Mouse (Mus musculus) kidney, embryonic 16.5 days (tissue): ENCODE measurements around the gene Dock11. TPM values are rescaled to one million over a fixed set of nuclear protein-coding genes. Genes with fewer than 3 reads are reported as not detected.
A peak's percentile ranks its signal among the peaks of the same experiment; 100 is the strongest.

Experiments used
- ATAC-seq: fragments of 200-750 bp; cut with Nextera tagmentation; 2 replicates; pipeline ENCODE4 v1.8.0; 2017; ENCODE audit warnings: moderate TSS enrichment; ENCODE audit not compliant: low FRiP score, low TSS enrichment
- H3K27ac ChIP-seq: fragments of 300-500 bp; sonication (generic); 2 replicates; pipeline ENCODE4 v1.5.1; 2014; ENCODE audit warnings: low read length
- H3K27me3 ChIP-seq: fragments of 300-500 bp; sonication (generic); 2 replicates; pipeline ENCODE4 v1.6.1; 2014; ENCODE audit warnings: low read length, control low read depth, mixed read lengths; ENCODE audit not compliant: insufficient read depth
- H3K36me3 ChIP-seq: fragments of 300-500 bp; sonication (generic); 2 replicates; pipeline ENCODE4 v1.6.1; 2014; ENCODE audit warnings: low read length, control low read depth, mixed read lengths; ENCODE audit not compliant: insufficient read depth
- H3K4me1 ChIP-seq: fragments of 300-500 bp; sonication (generic); 2 replicates; pipeline ENCODE4 v1.6.1; 2014; ENCODE audit warnings: low read length, control low read depth, mixed read lengths; ENCODE audit not compliant: insufficient read depth
- H3K4me2 ChIP-seq: fragments of 300-500 bp; sonication (generic); replicated peaks from 2 replicates; pipeline ENCODE4 v1.6.1; 2014; ENCODE audit warnings: low read depth, low read length
- H3K4me3 ChIP-seq: fragments of 300-500 bp; sonication (generic); 2 replicates; pipeline ENCODE4 v1.5.1; 2014; ENCODE audit warnings: mild to moderate bottlenecking, low read length
- H3K9ac ChIP-seq: fragments of 300-500 bp; sonication (generic); replicated peaks from 2 replicates; pipeline ENCODE4 v1.6.1; 2014; ENCODE audit warnings: low read length
- H3K9me3 ChIP-seq: fragments of 300-500 bp; sonication (generic); 2 replicates; pipeline ENCODE4 v1.6.1; 2016; ENCODE audit warnings: low read length, control low read depth
- WGBS: fragments of 180-500 bp; shearing (Covaris S2); extraction: QIAGEN DNeasy Blood & Tissue Kit; methylation state at CpG from one replicate; pipeline ENCODE4 v1.1.7; 2014; 5-methylcytosine and 5-hydroxymethylcytosine counted together
- polyA plus RNA-seq: library from polyadenylated mRNA; unstranded; fragments of >200 nt; fragmentation: Nextera tagmentation; extraction: Ambion mirVana; gene quantifications from 2 replicates; pipeline ENCODE4 v1.2.1, GENCODE M21; 2015

Dock11 gene
- 10.9 and 12.0 TPM in 2 replicates for polyA plus RNA-seq

- WGBS = 17% methylated on average over 25 of the region's 38 CpGs
- Histone ChIP-seq H3K9me3 (no peaks in the 10 kb centered on the region), H3K27me3 (no peaks in the 10 kb centered on the region), H3K36me3 (no peaks in the 10 kb centered on the region), H3K4me3 (peak within 1 kb of the TSS; percentile 62), H3K27ac (peak within 1 kb of the TSS; percentile 38), H3K4me1 (0 out of 2 replicates have a peak, but pooled peaks cover 2% of the 10 kb centered on the region), H3K4me2 (peak within 1 kb of the TSS; percentile 67), H3K9ac (peak within 1 kb of the TSS; percentile 73)
- peak; percentile 92 for ATAC-seq
Measured at GRCm38 (mm10) chrX:35888087-35888895, at the start of gene Dock11. Gene Dock11 (plus strand): TSS chrX:35888832.

- H3K27me3 ChIP-seq = no peaks in the 10 kb centered on the region
- H3K4me3 ChIP-seq = no peak overlapping the region
- 74% methylated on average over 1 of the region's 1 CpGs for WGBS
- H3K9ac ChIP-seq = no peak overlapping the region
- H3K9me3 ChIP-seq = no peaks in the 10 kb centered on the region
- H3K4me1 ChIP-seq = no peaks in the 10 kb centered on the region
- ATAC-seq = no peak
- H3K36me3 ChIP-seq = no peaks in the 10 kb centered on the region
- no peak overlapping the region for H3K27ac ChIP-seq
- H3K4me2 ChIP-seq = no peak overlapping the region
Measured at GRCm38 (mm10) chrX:35879703-35880102, 8.9 kb upstream of the Dock11 start.

- Histone ChIP-seq H3K9ac (peak overlapping the region; percentile 73), H3K4me3 (peak overlapping the region; percentile 62), H3K36me3 (no peaks in the 10 kb centered on the region), H3K27ac (peak overlapping the region; percentile 38), H3K27me3 (no peaks in the 10 kb centered on the region), H3K9me3 (no peaks in the 10 kb centered on the region), H3K4me2 (peak overlapping the region; percentile 67), H3K4me1 (0 out of 2 replicates have a peak, but pooled peaks cover 2% of the 10 kb centered on the region)
- WGBS = 31% methylated on average over 33 of the region's 58 CpGs
- peak; percentile 47; the same call in 1 of the 2 replicates for ATAC-seq
Measured at GRCm38 (mm10) chrX:35888945-35889799, 540 bp downstream of the Dock11 start.

GRCm38 (mm10) chrX:35889800-35890106 is 1.1 kb downstream of the Dock11 start:
- peak overlapping the region; percentile 62 for H3K4me3 ChIP-seq
- no peaks in the 10 kb centered on the region for H3K9me3 ChIP-seq
- H3K9ac ChIP-seq = peak overlapping the region; percentile 73
- ATAC-seq = peak; percentile 5; the same call in 1 of the 2 replicates
- no peak overlapping the region for H3K27ac ChIP-seq
- peak overlapping the region; percentile 67 for H3K4me2 ChIP-seq
- H3K4me1 ChIP-seq = 0 out of 2 replicates have a peak, but pooled peaks cover 2% of the 10 kb centered on the region
- H3K36me3 ChIP-seq = no peaks in the 10 kb centered on the region
- WGBS = 13% methylated on average over 7 of the region's 8 CpGs
- H3K27me3 ChIP-seq = no peaks in the 10 kb centered on the region

- H3K9me3 ChIP-seq = no peaks in the 10 kb centered on the region
- no peak overlapping the region for H3K4me2 ChIP-seq
- no peak overlapping the region for H3K9ac ChIP-seq
- WGBS = 66% methylated on average over 5 of the region's 5 CpGs
- H3K36me3 ChIP-seq = no peaks in the 10 kb centered on the region
- H3K27ac ChIP-seq = no peak overlapping the region
- no peaks in the 10 kb centered on the region for H3K27me3 ChIP-seq
- H3K4me1 ChIP-seq = 0 out of 2 replicates have a peak, but pooled peaks cover 2% of the 10 kb centered on the region
- no peak for ATAC-seq
- no peak overlapping the region for H3K4me3 ChIP-seq
Measured at GRCm38 (mm10) chrX:35891534-35892125, 3.0 kb downstream of the Dock11 start.

- Histone ChIP-seq H3K27me3 (no peaks in the 10 kb centered on the region), H3K4me1 (0 out of 2 replicates have a peak, but pooled peaks cover 2% of the 10 kb centered on the region), H3K4me2 (no peak overlapping the region), H3K9ac (no peak overlapping the region), H3K36me3 (no peaks in the 10 kb centered on the region), H3K9me3 (no peaks in the 10 kb centered on the region), H3K27ac (no peak overlapping the region), H3K4me3 (no peak overlapping the region)
- WGBS = 71% methylated on average over 5 of the region's 5 CpGs
- ATAC-seq = no peak
Measured at GRCm38 (mm10) chrX:35892377-35892776, 3.7 kb downstream of the Dock11 start.

GRCm38 (mm10) chrX:35897648-35898500 is 9.2 kb downstream of the Dock11 start:
- H3K27me3 ChIP-seq = no peaks in the 10 kb centered on the region
- ATAC-seq = no peak
- no peaks in the 10 kb centered on the region for H3K4me1 ChIP-seq
- H3K27ac ChIP-seq = no peak overlapping the region
- H3K9me3 ChIP-seq = no peaks in the 10 kb centered on the region
- H3K4me2 ChIP-seq = no peak overlapping the region
- H3K36me3 ChIP-seq = no peaks in the 10 kb centered on the region
- H3K9ac ChIP-seq = no peak overlapping the region
- WGBS = 71% methylated on average over 11 of the region's 11 CpGs
- H3K4me3 ChIP-seq = no peak overlapping the region

GRCm38 (mm10) chrX:35898501-35898766 is 9.8 kb downstream of the Dock11 start:
- no peak overlapping the region for H3K4me2 ChIP-seq
- no peak for ATAC-seq
- no peak overlapping the region for H3K9ac ChIP-seq
- H3K36me3 ChIP-seq = no peaks in the 10 kb centered on the region
- H3K4me1 ChIP-seq = no peaks in the 10 kb centered on the region
- H3K27ac ChIP-seq = no peak overlapping the region
- no peaks in the 10 kb centered on the region for H3K9me3 ChIP-seq
- H3K27me3 ChIP-seq = no peaks in the 10 kb centered on the region
- H3K4me3 ChIP-seq = no peak overlapping the region
- WGBS = 93% methylated on average over 2 of the region's 2 CpGs

GRCm38 (mm10) chrX:35904352-35904751 is 15.7 kb downstream of the Dock11 start:
- Histone ChIP-seq H3K4me3 (no peak overlapping the region), H3K9me3 (no peaks in the 10 kb centered on the region), H3K9ac (no peak overlapping the region), H3K36me3 (no peaks in the 10 kb centered on the region), H3K4me1 (no peaks in the 10 kb centered on the region), H3K27ac (no peak overlapping the region), H3K27me3 (no peaks in the 10 kb centered on the region), H3K4me2 (no peak overlapping the region)
- 57% methylated on average over 7 of the region's 7 CpGs for WGBS
- no peak for ATAC-seq
